Mouse (Mus musculus) CH12F3 (cell line): Measurements from ENCODE around the gene Itga3.

Experiments
- in situ Hi-C: fragments of 300-500 bp; cut with MboI; formaldehyde crosslinking; loops from 2 replicates; pipeline ENCODE4 v1.14.3; 2020; ENCODE audit warnings: low sequenced_read_pairs

Itga3 gene

GRCm38 (mm10) chr11:95006525-95007219 is 69.9 kb downstream of the Itga3 start:
- in situ Hi-C loops: no loop called here

DNA sequence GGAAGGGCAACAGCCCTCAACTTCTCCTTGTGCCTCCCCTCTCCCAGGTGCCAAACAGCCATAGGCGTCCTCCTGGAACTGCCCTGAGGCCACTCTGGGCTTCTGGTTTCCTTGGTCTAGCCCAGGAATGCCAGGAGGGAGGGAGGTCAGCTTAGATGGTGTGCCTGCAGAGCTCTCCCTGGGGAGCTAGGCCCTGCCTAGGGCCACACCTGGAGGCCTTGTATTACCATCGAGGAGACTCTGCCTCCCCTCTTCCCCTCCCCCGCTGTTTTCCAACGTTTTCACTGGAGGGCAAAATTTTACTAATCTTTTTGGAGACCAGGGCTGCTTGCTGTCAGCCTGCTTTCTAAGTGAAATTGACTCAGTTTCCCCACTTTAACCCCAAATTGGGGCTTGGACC is 70.6 kb downstream of the Itga3 start:
- in situ Hi-C loops: no loop called here

GRCm38 (mm10) chr11:95004937-95005198 is 71.7 kb downstream of the Itga3 start:
- in situ Hi-C loops: no loop called here

- in situ Hi-C loops: no loop called here
Observed at GRCm38 (mm10) chr11:95004136-95004936, 72.3 kb downstream of the Itga3 start.

GRCm38 (mm10) chr11:95002705-95003104 is 73.9 kb downstream of the Itga3 start:
- in situ Hi-C loops: no loop called here

GRCm38 (mm10) chr11:95001584-95002347 is 74.8 kb downstream of the Itga3 start:
- in situ Hi-C loops: no loop called here

DNA sequence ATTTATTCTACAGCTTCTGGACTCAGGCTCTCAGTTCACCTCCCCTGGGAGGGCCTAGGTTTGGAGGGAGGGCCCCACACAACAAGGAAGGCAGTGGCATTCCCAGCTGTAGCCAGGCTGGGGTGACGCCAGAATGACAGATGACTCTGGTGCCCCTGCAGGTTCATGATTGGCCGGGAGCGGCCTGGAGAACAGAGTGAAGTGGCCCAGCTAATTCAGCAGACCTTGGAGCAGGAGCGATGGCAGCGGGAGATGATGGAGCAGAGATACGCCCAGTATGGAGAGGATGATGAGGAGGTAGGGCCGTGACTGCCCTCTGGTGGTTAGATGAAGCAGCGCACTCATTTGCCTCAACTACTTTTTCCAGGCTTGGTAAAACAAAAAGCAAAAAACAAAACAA is 75.5 kb downstream of the Itga3 start:
- in situ Hi-C loops: no loop called here

GRCm38 (mm10) chr11:95000548-95000947 is 76.1 kb downstream of the Itga3 start:
- in situ Hi-C loops: no loop called here

DNA sequence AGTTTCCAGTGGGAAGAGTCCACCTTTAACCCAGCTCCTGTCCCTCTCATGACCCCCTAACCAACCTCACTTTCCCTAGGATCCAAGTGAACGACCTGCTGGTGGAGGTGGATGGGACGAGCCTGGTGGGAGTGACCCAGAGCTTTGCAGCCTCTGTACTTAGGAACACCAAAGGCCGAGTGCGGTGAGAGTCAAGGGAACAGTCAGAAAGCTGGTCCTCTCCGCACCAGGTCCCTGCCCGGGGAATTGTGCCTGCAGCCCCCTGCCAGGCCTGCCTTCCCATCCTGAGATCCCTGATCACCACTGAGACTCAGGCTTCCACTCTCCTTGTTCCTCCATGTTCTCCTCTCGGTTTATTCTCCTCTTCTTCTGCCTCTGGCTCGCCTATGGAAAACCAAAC is 76.5 kb downstream of the Itga3 start:
- in situ Hi-C loops: no loop called here

GRCm38 (mm10) chr11:94998041-94998531 is 78.5 kb downstream of the Itga3 start:
- in situ Hi-C loops: no loop called here

DNA sequence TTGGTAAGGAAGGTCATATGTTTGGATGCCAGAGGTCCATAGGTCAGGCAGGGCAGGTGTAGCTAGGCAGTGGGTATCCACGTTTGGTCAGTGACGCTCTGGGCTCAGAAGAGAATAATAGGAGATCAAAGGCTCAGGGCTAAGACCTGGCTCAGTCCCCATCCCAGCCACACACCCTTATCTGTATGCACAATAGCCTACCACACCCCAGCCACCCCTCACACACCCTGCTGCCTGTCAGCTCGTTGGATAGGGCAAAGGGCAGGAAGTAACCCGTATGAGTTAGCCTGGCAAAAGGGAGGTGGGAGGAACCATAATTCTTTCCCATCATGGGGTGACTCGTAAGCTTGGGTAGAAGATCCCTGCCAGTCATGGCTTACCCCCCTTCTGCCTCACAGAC is 79.0 kb downstream of the Itga3 start:
- in situ Hi-C loops: no loop called here

DNA sequence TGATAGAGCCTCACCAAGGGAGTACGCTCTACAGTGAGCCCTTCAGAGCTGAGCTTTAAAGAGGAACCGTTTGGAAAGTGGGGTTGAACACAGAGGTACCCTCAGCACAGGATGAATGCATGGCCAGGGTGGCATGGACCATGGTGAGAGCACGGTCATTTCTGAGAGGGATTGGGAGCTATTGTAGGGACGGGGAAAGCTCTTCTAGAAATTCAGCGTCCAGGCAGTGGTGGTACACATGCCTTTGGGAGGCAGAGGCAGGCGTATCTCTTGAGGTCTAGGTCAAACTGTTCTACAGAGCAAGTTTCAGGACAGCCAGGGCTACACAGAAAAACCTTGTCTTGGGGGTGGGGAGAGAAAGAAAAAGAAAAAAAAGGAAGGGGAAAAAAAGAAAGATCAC is 79.6 kb downstream of the Itga3 start:
- in situ Hi-C loops: no loop called here

GRCm38 (mm10) chr11:94996101-94996500 is 80.5 kb downstream of the Itga3 start:
- in situ Hi-C loops: no loop called here

DNA sequence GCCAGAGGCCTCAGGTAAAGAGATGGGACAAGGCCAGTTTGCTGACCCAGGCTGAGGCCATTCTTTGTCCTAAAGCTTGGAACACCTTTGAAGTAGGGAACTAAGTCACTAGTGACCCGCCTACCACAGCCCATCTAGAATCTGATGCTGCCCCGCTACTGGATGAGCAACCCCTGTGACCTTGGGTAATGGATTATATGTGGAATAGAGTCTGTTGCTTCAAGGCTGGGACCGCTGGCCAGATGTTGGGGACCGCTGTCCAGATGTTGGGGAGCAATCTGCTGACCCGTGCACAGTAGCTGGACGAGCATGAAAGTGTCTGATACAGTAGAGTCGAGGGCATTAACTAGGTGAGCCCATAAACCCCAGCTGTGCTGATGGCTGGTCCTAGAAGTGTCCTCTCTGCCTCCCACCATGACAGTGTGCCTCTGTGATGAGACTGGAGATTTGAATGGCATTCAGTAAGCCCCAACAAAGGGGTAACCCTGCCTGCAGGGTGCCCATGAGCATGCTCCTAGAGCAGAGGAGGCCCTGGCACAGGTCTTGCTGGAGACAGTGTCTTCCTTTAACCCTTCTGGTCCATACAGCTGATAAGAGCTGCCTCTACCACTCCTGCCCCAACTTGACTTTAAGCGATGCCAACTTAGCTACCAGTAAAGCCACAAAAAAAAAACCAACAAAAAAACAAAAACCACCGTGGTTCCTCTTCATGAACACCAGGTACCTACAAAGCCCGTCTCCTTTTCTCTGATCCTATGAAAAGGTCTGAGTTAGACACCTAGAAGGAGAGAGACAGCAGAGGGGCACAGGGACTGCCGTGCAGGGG is 81.4 kb downstream of the Itga3 start:
- in situ Hi-C loops: no loop called here
